Mouse (Mus musculus): ENCODE measurements around the gene Rnase12.

The Rnase12 gene

GRCm38 (mm10) chr14:51057401-51057831 lies at the start of gene Rnase12:
Rnase12 (minus strand) TSS chr14:51057661.
- no peak for DNase-seq

GRCm38 (mm10) chr14:51106449-51106967 lies 49.0 kb upstream of the Rnase12 start:
- no peak for DNase-seq

GRCm38 (mm10) chr14:51104366-51104765 lies 46.9 kb upstream of the Rnase12 start:
- no peak for DNase-seq

- DNase-seq = peak; percentile 64
Measured at GRCm38 (mm10) chr14:51103217-51103616, 45.8 kb upstream of the Rnase12 start.

GRCm38 (mm10) chr14:51101284-51101683 lies 43.8 kb upstream of the Rnase12 start:
- no peak for DNase-seq

- no peak for DNase-seq
Measured at GRCm38 (mm10) chr14:51098921-51099320, 41.5 kb upstream of the Rnase12 start.

- DNase-seq = peak; percentile 94
Measured at GRCm38 (mm10) chr14:51098300-51098699, 40.8 kb upstream of the Rnase12 start.

- DNase-seq = no peak
Measured at GRCm38 (mm10) chr14:51095736-51096524, 38.5 kb upstream of the Rnase12 start.

- no peak for DNase-seq
Measured at GRCm38 (mm10) chr14:51094921-51095320, 37.5 kb upstream of the Rnase12 start.

- DNase-seq = no peak
Measured at GRCm38 (mm10) chr14:51094096-51094875, 36.8 kb upstream of the Rnase12 start.

- DNase-seq = no peak
Measured at GRCm38 (mm10) chr14:51093496-51093895, 36.0 kb upstream of the Rnase12 start.

- no peak for DNase-seq
Measured at GRCm38 (mm10) chr14:51092073-51092620, 34.7 kb upstream of the Rnase12 start.

- DNase-seq = peak; percentile 56
Measured at GRCm38 (mm10) chr14:51090921-51091900, 33.8 kb upstream of the Rnase12 start, which contains the start of the genes Rnase4 and Ang. Rnase4 (plus strand) TSS chr14:51091077. Ang (plus strand) TSS chr14:51091150.

GRCm38 (mm10) chr14:51090077-51090781 lies 32.8 kb upstream of the Rnase12 start:
- DNase-seq = peak; percentile 90

GRCm38 (mm10) chr14:51089674-51090076 lies 32.2 kb upstream of the Rnase12 start:
- no peak for DNase-seq

GRCm38 (mm10) chr14:51088970-51089673 lies 31.7 kb upstream of the Rnase12 start:
- peak; percentile 99 for DNase-seq

GRCm38 (mm10) chr14:51088166-51088969 lies 30.9 kb upstream of the Rnase12 start:
- peak; percentile 93 for DNase-seq

GRCm38 (mm10) chr14:51087762-51088161 lies 30.3 kb upstream of the Rnase12 start:
- no peak for DNase-seq

GRCm38 (mm10) chr14:51085911-51086310 lies 28.4 kb upstream of the Rnase12 start:
- no peak for DNase-seq

GRCm38 (mm10) chr14:51085086-51085485 lies 27.6 kb upstream of the Rnase12 start:
- no peak for DNase-seq

Data from cerebellum, adult 9-10 months (tissue).